Mouse (Mus musculus) C3H10T1/2 (cell line): ENCODE data around the gene Rnf227. TPM values are rescaled to one million over a fixed set of nuclear protein-coding genes. Genes with fewer than 3 reads are reported as not detected.

ENCODE experiments used
- polyA plus RNA-seq, 2 experiments: library from polyadenylated mRNA; unstranded; fragments of >200 nt; fragmentation: generic; extraction: Trizol; gene quantifications; one replicate each; pipeline ENCODE4 v1.2.1; 2012; ENCODE audit warnings: missing spikeins in 2 of 2

Gene Rnf227
- under 1 TPM in 1 of 2 experiments, not detected in 1; 0.07 TPM for polyA plus RNA-seq

DNA sequence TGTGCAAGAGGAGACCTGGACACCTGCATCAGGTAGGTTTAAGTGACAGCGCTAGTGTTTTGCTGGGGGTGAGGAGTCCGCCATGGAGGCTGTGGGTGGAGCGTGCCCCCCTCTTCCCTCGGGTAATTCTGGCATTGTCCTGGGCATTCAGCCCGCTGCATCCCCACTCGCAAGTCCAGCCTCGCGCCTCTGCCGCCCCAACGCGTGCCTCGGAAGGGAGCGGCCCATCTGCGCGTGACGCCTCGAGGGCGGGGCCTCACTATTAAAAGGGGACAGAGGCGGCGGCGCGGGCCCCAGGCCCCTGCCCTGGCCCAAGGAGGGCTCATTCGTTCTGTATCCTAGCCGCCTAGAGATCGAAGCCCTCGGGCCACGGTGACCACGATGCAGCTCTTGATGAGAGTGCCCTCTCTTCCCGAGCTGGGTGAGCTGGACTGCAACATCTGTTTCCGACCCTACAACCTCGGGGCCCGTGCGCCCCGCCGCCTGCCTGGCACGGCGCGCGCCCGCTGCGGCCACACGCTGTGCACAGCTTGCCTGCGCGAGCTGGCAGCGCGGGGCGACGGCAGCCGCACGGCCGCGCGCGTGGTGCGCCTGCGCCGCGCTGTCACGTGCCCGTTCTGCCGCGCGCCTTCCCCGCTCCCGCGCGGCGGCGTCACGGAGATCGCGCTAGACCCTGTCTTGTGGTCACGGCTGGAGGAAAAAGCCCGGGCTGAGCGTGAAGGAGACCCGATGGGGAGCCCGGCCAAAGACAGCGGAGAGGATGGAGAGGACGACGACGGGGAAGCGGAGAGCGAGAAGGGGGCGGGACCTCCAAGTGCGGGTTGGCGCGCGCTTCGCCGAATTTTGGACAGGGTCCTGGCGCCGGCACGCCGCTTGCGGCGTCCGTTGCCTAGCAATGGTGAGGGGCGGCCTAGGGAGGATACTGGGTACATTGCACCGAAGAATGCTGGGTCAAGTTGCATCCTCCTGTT is at the start of gene Rnf227:
Gene Rnf227 (plus strand): TSS at position 301 of the 971 bp plus-strand sequence.

DNA sequence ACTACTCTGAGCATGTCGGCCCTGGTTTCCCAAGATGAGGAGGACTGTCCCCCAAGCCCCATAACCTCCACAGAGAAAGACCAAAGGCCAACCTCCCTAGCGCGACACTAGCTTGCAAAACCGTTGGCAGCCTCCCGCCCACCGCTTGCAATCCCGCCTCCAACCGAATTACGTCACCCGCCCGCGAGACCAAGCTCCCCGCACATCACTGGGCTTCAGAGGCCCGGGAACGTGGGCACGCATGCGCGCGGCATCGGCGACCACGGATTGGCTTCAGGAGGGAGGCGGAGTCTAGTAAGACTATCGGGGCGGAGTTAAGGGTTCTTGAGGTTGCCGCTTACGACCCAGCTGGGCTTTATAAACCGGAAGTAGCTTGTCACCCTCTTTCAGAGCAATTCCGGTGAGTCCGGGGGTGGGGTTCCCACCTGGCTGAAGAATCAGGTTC is 16.6 kb upstream of the Rnf227 start, which contains the start of the genes Cntrob and Trappc1:
Gene Cntrob (minus strand): TSS at position 109 of the 445 bp plus-strand sequence.
Gene Trappc1 (plus strand): TSS at position 314 of the 445 bp plus-strand sequence.

DNA sequence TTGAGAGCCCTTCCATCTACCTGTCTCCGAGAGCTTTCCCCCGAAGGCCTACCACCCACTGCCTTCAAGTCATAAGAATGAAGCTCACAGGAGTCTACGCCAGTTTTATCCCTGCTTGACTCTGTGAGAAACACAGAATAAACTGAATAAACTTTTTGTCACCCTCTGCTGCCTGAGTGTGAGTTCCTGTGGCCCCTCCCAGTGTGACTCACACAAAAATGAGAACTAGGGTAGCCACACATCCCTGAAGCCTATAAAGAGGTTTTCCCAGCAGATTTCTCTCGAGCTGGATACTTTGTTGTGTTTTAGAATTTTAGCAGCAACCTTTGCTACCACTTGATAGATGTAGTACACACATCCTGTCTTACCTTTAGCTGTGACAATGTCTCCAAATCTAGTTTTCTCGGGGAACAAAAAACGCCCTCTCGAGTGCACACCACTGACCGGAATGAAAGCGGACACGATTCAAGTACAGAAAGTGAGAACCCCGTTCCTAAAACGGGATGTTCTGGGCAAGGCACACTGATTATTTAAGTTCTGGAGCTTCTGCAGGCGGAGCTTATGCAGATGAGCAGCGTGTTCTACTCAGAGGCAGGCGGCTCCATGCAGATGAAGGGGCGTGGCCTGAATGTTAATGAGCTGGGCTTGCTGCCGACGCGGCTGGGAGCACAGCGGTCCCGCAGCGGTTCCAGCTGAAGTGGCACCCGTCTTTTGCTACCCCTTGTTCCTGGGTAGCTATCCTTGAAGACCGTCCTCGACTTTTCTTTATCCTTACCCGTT is 14.4 kb upstream of the Rnf227 start, which contains the start of gene Kcnab3:
Gene Kcnab3 (plus strand): TSS at position 631 of the 780 bp plus-strand sequence.

DNA sequence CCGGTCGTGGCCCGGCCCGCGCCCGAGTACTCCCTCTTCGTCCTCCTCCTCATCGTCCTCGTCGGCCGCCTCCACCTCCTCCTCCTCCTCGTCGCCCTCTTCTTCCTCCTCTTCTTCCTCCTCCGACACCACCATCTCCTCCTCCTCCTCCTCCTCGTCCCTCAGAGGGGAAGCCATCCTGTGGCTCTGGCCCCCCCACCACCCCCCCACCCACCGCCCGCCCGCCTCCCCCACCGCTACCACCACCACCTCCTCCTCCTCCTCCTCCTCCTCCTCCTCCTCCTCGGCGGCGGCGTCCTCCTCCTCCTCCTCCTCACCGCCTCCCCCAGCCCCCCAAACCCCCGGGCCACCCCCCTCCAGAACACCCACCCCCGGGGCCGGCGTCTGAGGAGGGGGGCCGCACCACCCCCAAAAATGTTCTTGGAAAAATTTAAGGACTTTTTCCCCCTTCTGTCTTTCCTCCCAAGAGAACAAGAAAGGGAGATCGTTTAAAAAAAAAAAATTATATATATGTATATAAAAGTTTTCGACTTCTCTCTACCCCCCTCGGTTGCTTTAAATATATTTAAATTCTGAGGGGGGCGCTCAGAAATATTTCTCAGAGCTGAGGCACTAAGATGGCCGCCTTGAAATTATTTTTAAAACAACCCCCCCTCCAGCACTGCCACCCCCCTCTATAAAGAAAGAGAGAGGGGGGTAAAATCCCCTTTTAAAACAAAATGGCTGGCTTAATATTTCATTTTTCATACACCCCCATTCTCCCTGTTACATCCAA is 29.1 kb downstream of the Rnf227 start, which contains the start of gene Chd3:
Gene Chd3 (minus strand): TSS at position 192 of the 775 bp plus-strand sequence.

Other genes with a start within 250 kb of the Rnf227 start
- 10 to 100 TPM in 1 of 2 experiments, 1 to 10 TPM in 1; 3.3 to 14.3 TPM for gene Per1, start 245.2 kb upstream of the Rnf227 start, polyA plus RNA-seq
- under 1 TPM; 0.16 to 0.19 TPM for gene Hes7, start 220.1 kb upstream of the Rnf227 start, polyA plus RNA-seq
- 1 to 10 TPM in 1 of 2 experiments, under 1 TPM in 1; 0.55 to 2.0 TPM for gene 9130213A22Rik, start 217.9 kb upstream of the Rnf227 start, polyA plus RNA-seq
- gene Aloxe3, start 214.6 kb upstream of the Rnf227 start, polyA plus RNA-seq = under 1 TPM; 0.07 to 0.34 TPM
- gene Alox12b, start 183.5 kb upstream of the Rnf227 start, polyA plus RNA-seq = not detected
- gene Alox8, start 142.6 kb upstream of the Rnf227 start, polyA plus RNA-seq = under 1 TPM; 0.05 to 0.20 TPM
- under 1 TPM in 1 of 2 experiments, not detected in 1; 0.04 TPM for gene Gucy2e, start 103.4 kb upstream of the Rnf227 start, polyA plus RNA-seq
- gene Cntrob, start 16.7 kb upstream of the Rnf227 start, polyA plus RNA-seq = 10 to 100 TPM in 1 of 2 experiments, 1 to 10 TPM in 1; 1.9 to 13.1 TPM
- gene Trappc1, start 16.5 kb upstream of the Rnf227 start, polyA plus RNA-seq = 100 to 1,000 TPM; 152 to 168 TPM
- under 1 TPM; 0.41 to 0.76 TPM for gene Kcnab3, start 14.2 kb upstream of the Rnf227 start, polyA plus RNA-seq
- gene Chd3, start 28.9 kb downstream of the Rnf227 start, polyA plus RNA-seq = 100 to 1,000 TPM in 1 of 2 experiments, 10 to 100 TPM in 1; 12.9 to 147 TPM
- gene Naa38, start 55.0 kb downstream of the Rnf227 start, polyA plus RNA-seq = 100 to 1,000 TPM; 320 to 328 TPM
- gene Cyb5d1, start 55.2 kb downstream of the Rnf227 start, polyA plus RNA-seq = 10 to 100 TPM in 1 of 2 experiments, 1 to 10 TPM in 1; 1.2 to 16.0 TPM
- under 1 TPM; 0.33 TPM for gene Tmem88, start 57.8 kb downstream of the Rnf227 start, polyA plus RNA-seq
- 10 to 100 TPM in 1 of 2 experiments, 1 to 10 TPM in 1; 1.5 to 25.3 TPM for gene Kdm6b, start 73.2 kb downstream of the Rnf227 start, polyA plus RNA-seq
- 1 to 10 TPM in 1 of 2 experiments, under 1 TPM in 1; 0.02 to 1.6 TPM for gene Dnah2, start 208.6 kb downstream of the Rnf227 start, polyA plus RNA-seq
- 1 to 10 TPM in 1 of 2 experiments, under 1 TPM in 1; 0.14 to 1.5 TPM for gene Efnb3, start 219.7 kb downstream of the Rnf227 start, polyA plus RNA-seq
- gene Wrap53, start 239.8 kb downstream of the Rnf227 start, polyA plus RNA-seq = 10 to 100 TPM; 14.8 to 24.4 TPM
- 100 to 1,000 TPM; 156 to 242 TPM for gene Trp53, start 239.9 kb downstream of the Rnf227 start, polyA plus RNA-seq